Mouse (Mus musculus): ENCODE measurements around the gene Edem1.

DNA sequence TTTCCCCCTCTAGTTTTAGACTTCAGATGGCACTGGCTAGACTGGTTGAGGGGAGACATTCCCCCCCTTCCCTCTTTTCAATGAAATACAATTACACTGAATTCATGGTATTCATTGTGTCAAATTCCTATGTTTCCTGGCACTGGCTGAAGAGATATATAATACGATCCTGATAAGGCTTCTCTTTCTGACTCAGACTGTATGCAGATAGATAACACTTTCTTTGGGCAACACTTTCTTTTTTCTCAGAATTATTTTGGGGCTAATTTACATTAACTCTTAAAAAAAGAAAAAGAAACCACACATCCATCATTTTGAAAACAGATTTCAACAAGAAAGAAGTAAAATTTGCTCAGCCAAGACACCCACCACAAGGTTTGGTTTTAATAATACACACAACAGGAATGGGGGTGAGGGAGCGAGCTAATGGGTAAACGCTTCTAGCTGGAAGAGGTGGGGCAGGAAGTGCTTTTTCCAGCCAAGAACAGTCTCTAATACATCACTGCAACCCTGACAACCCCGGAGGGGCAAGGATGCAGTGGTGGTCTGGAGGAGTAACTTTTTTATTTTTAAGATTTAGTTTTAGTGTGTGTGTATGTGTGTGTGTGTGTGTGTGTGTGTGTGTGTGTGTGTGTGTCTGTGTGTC lies 52.0 kb downstream of the Edem1 start:
- TF ChIP-seq POLR2A (IDR thresholded peaks at IDR 0.05; ENCODE audit: low read depth, low read length): no peak
- no peak for TF ChIP-seq CTCF (conservative IDR thresholded peaks at IDR 0.05; ENCODE audit: insufficient read depth, insufficient read length, low read depth, low read length)
